Mouse (Mus musculus) left cerebral cortex, adult 2 months (tissue): ENCODE results near the gene Shroom1. TPM values are rescaled to one million over a fixed set of nuclear protein-coding genes. Genes with fewer than 3 reads are reported as not detected.
A peak's percentile ranks its signal among the peaks of the same experiment; 100 is the strongest.

Source experiments
- DNase-seq, 2 experiments: peaks; one replicate each; pipeline ENCODE4 v3.0.0; 2021 to 2022; ENCODE audit warnings: low spot score in 2 of 2, mixed read lengths in 1 of 2; ENCODE audit errors: extremely low spot score in 1 of 2
- H3K27ac ChIP-seq: fragments of 200-600 bp; 2 replicates; pipeline ENCODE4 v1.8.1; 2022
- H3K4me3 ChIP-seq: fragments of 200-600 bp; 2 replicates; pipeline ENCODE4 v1.8.1; 2022
- CTCF ChIP-seq: fragments of 200-600 bp; IDR thresholded peaks from 2 replicates; pipeline ENCODE4 v1.8.1; 2022; ENCODE audit warnings: antibody characterized with exemption, mild to moderate bottlenecking, moderate library complexity
- intact Hi-C: fragments of 180-260 bp; cut with DNase I; formaldehyde crosslinking; loops from one replicate; pipeline ENCODE4 v1.15.1; 2025
- total RNA-seq, 2 experiments: library from RNA; stranded (reverse); gene quantifications; 2 replicates each; pipeline ENCODE4 v1.2.3; 2021

The Shroom1 gene
- total RNA-seq, 2 experiments from 2014 or later: 5.4 to 6.3 TPM

DNA sequence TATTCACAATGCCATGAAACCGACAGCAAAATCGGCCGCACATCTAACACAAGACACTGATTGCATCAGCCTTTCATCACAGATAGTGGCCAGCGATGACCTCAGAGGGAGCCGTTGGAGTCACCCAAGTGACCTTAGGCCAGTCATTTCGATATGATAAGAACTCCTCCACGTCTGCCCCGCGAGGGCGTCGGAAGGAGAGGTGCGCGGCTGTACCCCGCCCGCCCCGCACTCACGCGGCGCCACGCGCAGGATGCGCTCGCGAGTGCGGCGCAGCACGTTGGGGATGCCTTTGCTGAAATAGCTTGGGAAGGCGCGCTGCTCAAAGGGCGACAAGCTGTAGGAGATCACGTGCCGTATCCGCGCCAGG is 26.7 kb upstream of the Shroom1 start:
- DNase-seq: no peak
- peak overlapping the region; percentile 74 for H3K4me3 ChIP-seq
- TF ChIP-seq CTCF: no peak
- H3K27ac ChIP-seq: peak overlapping the region; percentile 94
- intact Hi-C loops: loop anchor here (2.0 kb wide), 1 partner anchor 129 kb away; the partner anchor contains the start of gene Hspa4

- H3K27ac ChIP-seq: peak within 1 kb of the TSS; percentile 94
- DNase-seq: peak; percentile 95 to 98
- intact Hi-C loops: loop anchor here (2.0 kb wide), 1 partner anchor 130 kb away; the partner anchor contains the start of gene Hspa4
- peak within 1 kb of the TSS; percentile 74 for H3K4me3 ChIP-seq
- TF ChIP-seq CTCF: no peak; the same call in 1 of the 2 replicates
Observed at GRCm38 (mm10) chr11:53430670-53431346, 26.2 kb upstream of the Shroom1 start, which contains the start of the genes Uqcrq and Gdf9. Gene Uqcrq (minus strand): TSS chr11:53430831. Gene Gdf9 (plus strand): TSS chr11:53431023.

DNA sequence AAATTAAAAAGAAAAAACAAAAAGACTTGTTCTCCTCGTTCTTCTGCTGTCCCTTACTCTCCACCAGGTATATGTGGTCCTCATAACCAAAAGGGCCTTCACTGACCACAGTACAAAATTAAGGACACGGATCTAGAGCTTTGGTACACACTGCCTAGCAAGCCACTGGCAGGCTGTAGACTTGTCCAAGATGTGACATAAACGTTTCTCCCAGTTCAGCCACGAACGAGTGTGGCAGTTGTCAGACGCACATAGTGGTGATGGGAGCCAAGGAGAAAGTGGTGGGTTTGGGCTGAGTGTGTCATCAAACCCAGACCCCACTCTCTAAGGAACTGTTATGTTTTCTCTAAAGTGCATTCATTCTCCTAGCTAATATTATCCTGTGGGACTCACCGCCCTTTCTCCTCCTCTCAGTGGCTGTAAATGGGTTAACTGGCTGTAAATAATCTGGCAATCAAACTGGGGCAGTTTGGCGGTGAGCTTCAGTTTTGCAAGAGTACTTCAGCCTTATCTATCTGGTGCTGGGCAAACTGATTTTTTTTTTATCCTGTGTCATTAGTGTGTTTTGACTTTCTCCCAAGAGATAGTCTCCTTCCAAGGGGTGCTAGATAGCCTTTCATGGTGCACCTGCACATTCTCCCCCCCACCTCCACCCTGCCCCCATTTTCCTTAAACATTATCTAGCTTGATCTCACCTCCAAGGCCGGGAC is 25.5 kb upstream of the Shroom1 start:
- Histone ChIP-seq H3K4me3 (peak overlapping the region; percentile 74), H3K27ac (peak overlapping the region; percentile 94)
- intact Hi-C loops: loop anchor here (2.0 kb wide), 1 partner anchor 131 kb away; the partner anchor contains the start of gene Hspa4
- DNase-seq: no peak
- no peak; the same call in 1 of the 2 replicates for TF ChIP-seq CTCF

GRCm38 (mm10) chr11:53433057-53433456 is 23.9 kb upstream of the Shroom1 start:
- no peak overlapping the region for H3K4me3 ChIP-seq
- intact Hi-C loops: no loop called here
- H3K27ac ChIP-seq: no peak overlapping the region
- TF ChIP-seq CTCF: no peak
- DNase-seq: no peak

- Histone ChIP-seq H3K27ac (no peak overlapping the region), H3K4me3 (no peak overlapping the region)
- intact Hi-C loops: no loop called here
- TF ChIP-seq CTCF: no peak
- no peak for DNase-seq
Observed at GRCm38 (mm10) chr11:53435504-53435903, 21.5 kb upstream of the Shroom1 start.

GRCm38 (mm10) chr11:53436338-53436737 is 20.7 kb upstream of the Shroom1 start:
- intact Hi-C loops: no loop called here
- no peak for TF ChIP-seq CTCF
- H3K4me3 ChIP-seq: no peak overlapping the region

GRCm38 (mm10) chr11:53441921-53442320 is 15.1 kb upstream of the Shroom1 start:
- TF ChIP-seq CTCF: no peak
- Histone ChIP-seq H3K4me3 (no peak overlapping the region), H3K27ac (no peak overlapping the region)
- intact Hi-C loops: no loop called here
- no peak for DNase-seq

More at GRCm38 (mm10) chr11:53436338-53436737, 20.7 kb upstream of the Shroom1 start:
- no peak for DNase-seq
- no peak overlapping the region for H3K27ac ChIP-seq

DNA sequence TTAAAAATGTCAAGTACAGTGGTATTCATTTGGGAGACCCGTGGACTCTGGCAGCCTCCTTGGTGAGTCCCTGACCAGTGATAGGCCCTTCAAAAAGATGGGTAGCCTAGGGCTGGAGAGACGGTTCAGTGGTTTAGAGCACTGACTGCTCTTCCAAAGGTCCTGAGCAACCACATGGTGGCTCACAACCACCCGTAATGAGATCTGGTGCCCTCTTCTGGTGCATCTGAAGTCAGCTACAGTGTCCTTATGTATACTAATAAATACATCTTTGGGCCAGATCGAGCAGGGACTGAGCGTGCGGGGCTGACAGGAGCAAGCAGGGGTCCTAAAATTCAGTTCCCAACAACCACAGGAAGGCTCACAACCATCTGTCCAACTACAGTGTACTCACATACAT is 13.1 kb upstream of the Shroom1 start:
- Histone ChIP-seq H3K4me3 (no peak overlapping the region), H3K27ac (no peak overlapping the region)
- DNase-seq: no peak
- peak; percentile 65 for TF ChIP-seq CTCF
- intact Hi-C loops: no loop called here

DNA sequence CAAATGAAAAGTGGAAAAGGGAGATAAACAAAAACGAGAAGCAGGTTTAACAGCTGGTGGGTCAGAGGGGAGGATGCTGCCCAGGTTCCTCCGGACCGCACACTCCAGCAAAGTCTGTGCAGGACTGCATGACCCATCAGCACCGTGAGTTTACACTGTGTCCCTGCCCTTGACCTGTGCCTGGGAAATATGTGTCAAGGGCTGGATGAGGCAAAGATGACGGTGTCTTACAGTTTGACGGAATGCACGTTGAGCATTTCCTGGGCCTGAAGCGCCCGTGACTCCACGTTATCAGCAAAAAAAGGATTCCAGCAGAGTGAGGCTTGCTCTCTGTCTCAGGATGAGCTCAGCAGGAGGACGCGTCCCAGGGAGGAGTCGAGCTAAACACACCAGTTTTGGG is 11.4 kb upstream of the Shroom1 start:
- Histone ChIP-seq H3K27ac (no peak overlapping the region), H3K4me3 (no peak overlapping the region)
- TF ChIP-seq CTCF: no peak
- intact Hi-C loops: no loop called here
- DNase-seq: no peak

GRCm38 (mm10) chr11:53446183-53446582 is 10.8 kb upstream of the Shroom1 start:
- Histone ChIP-seq H3K4me3 (no peak overlapping the region), H3K27ac (no peak overlapping the region)
- TF ChIP-seq CTCF: no peak
- intact Hi-C loops: no loop called here
- DNase-seq: no peak

DNA sequence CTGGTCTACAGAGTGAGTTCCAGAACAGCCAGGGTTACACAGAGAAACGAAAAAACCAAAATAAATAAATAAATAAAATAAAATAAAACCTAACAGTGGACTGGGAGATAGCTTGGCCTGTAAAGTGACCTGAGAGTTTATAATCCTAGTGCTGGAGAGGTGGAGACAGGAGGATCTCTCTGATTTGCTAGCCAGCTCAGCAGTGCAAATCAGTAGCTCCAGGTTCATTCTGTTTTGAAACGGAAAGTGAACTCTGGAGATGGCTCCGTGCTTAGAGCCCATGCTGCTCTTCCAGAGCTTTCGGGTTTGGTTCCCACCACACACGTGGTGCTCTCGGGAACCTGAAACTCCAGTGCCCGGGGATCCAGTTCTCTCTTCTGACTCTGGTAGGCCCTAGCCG is 9.0 kb upstream of the Shroom1 start:
- TF ChIP-seq CTCF: no peak
- DNase-seq: no peak
- H3K4me3 ChIP-seq: no peak overlapping the region
- no peak overlapping the region for H3K27ac ChIP-seq
- intact Hi-C loops: no loop called here

- H3K27ac ChIP-seq: no peak overlapping the region
- no peak for TF ChIP-seq CTCF
- intact Hi-C loops: no loop called here
- H3K4me3 ChIP-seq: no peak overlapping the region
- DNase-seq: no peak
Observed at GRCm38 (mm10) chr11:53448529-53448928, 8.5 kb upstream of the Shroom1 start.
